Mouse (Mus musculus): ENCODE results near the gene Scfd2.

Gene Scfd2

DNA sequence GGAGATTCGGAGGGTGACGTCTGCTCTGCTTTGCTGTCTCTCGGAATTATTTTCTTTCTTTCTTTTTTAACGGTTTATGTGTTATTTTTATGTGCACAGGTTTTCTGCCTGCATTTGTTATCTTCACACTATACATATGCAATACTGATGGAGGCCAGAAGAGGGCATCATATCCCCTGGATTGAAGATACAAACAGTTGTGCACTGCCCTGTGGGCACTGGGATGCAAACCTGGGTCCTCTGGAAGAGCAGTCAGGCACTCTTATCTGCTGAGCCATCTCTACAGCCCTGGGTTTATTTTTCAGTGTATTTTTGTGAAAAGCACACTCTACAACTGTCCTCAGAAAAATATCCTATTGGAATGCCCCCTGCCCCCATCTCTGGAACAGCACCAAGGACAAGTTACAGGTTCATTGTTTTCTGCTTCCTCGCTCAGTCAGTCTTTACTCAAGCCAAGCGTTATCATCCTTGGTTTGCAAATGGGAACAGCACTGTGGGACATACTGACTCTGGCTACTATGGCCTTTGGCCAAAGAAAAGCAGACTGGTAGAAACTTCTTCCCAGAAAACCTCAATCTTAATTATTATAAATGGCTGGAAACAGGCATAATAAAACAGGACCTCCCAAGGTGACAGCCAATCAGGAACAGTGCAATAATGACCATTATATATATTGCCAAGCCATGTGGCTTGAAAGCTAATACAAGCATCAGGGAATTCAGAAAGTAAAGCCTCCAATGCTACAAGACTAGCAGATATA, 75.9 kb downstream of the Scfd2 start:
- DNase-seq, result peak; percentile 35

DNA sequence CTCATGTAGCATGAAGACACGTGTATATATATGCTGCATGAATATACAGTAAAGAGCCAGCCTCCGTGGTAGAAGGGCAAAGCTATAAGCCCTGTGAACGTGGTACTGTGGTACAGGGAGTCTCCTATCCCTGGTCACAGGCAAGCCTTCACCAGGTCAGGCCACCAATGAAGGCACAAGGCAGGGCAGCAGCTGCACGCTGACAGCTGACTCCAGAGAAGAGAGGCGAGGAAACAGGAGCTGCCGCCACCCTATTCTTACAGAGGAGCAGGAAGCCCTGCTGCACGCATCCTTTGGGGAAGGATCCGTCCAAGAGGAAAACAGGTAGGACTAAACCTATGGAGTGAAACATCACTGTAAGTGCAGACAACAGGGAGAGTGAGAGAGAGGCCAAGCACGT, 76.5 kb downstream of the Scfd2 start:
- DNase-seq, result no peak

DNA sequence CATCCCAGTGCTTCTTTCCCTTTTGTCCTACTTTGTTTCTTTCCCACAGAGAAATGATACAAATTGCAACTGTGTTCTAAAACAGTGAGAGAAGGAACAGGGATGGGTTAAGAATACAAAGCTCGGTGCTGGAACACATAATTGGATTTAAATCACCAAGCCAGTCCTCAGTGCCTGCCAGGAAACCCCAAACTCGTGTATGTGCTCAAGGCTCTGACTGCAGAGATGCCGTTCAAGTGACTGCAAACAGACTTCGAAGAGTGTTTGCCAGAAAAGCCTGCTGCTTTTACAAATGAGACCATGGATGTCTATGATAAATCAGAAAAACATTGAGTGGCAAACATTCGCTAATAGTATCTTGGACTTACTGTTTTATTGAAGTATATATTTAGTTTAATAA, 80.6 kb downstream of the Scfd2 start:
- no peak for DNase-seq

DNA sequence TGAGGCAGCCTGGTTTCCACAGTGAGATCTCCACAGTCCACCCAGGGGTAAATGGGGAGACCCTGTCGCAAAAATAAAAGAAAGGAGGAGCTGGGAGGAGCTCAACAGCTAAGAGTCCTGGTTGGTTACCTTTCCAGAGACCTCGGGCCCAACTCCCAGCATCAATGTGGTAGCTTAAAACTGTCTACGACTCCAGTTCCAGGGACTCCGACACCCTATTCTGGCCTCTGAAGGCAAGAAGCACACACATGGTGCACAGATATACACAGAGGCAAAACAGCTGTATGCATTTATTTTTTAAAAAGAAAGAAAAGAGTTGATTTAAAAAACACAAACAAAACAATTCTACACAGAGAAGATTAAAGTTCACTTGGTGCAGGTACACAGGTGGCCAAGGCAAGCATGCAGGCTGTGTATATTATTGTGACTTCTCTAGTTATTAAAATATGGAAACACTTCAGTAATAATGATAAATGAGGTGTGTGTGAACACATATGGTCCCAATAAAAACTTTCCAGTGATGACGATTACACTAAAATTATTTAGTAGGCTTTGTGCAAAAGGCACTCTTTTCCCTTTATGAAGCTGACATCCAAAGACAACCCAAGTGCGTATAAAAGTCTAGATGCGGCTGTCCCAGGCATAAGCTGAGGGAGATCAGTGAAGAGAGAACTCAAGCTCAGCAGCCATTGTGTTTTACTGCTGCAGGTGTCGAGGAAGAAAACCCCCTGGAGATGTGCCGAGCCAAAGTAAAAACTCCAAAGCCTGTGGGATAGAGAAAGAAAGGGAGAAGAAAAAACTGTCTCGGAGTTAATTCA, 83.8 kb downstream of the Scfd2 start:
- DNase-seq, result no peak

DNA sequence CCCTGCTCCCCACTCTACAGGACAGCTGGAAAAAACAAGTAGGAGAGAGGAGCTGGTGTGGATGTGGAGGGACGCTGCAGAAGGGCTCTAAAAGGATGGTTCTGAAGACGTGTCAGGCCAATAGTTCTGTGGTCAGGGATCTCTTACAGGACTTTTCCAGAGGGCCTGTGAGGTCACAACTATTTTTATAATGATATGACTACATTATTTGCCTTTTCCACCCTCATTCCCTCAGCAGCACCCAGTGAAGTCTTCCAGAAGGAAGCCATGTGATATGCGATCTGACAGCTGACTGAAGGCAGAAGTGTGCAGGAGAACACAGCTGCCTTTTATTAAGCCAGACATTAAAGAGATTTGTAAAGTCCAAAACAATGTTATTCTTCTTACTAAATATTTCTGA, 85.7 kb downstream of the Scfd2 start:
- no peak for DNase-seq

DNA sequence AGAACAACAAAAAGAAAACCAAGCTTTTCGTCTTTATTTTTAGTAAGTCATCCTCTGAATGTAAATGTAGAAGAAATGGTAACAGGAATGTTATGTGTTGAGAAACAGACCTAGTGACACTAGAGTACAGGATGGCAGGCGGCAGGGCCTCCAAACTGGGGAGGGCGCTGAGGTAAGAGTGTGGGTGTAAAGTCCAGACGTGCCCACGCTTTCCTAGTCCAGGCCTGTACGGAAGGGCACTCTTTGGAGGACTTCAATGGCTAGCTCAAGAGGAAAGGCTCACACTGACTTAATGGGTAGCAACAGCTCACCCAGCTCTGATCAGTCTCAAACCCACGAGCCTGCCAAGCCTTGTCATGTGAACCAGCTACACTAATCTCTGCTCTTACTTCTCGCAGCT, 93.2 kb downstream of the Scfd2 start:
- no peak for DNase-seq

DNA sequence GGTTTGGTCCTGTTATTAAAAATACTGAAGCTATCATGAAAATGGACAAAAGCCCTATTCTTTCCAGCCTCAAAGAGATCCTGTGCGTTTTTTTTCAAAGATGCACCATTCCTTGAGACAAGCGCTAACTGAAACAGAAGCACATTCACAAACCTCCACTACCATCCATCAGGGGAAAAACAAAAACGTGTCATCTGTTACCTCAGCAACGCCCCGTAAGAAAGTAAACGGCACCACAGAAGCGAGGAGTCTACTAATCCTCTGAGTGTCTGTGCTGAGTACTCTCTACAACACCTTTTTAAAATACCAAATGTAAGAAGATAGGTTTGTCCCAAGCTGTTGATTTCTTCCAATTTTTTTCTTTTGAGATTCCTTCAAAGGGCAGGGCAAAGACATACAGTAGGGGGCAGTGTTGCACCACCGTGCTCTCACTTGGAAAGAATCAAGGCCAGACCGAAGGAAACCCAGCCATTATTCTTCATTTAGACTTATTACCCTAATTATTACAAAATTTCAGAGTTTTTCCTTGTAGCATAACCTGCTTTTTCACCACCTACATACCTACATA, 97.9 kb downstream of the Scfd2 start:
- DNase-seq, result peak; percentile 90

DNA sequence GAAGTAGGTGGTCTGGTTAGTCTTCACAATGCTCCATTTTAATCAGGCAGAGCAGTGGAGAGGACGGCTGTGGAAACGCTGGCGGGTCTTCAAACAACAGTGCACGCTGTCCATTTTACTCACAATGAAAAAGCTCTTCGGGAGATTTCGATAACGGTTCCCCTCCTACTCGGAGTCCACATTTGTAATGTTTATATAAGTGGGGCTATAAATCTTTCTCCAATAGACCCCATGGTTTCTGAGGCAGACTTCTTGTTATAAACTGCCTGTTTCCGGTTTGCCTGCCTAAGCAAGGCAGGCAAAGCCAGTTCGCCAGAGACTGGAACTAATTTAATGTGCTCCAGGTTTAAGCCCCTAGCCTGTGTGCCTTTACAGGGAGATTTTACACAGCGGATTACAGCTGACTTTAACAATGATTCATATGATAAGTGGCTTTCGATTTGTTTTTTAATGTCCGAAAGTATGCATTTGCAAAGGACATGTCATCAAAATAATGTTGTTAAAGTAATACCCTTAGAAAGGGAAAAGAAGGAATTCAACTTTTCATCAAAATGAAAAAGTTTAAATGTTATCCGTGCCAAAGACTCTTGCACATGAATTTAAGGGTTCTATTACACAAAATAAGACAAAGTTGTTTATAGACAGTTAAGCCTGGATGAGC, 98.5 kb downstream of the Scfd2 start:
- DNase-seq, result no peak

DNA sequence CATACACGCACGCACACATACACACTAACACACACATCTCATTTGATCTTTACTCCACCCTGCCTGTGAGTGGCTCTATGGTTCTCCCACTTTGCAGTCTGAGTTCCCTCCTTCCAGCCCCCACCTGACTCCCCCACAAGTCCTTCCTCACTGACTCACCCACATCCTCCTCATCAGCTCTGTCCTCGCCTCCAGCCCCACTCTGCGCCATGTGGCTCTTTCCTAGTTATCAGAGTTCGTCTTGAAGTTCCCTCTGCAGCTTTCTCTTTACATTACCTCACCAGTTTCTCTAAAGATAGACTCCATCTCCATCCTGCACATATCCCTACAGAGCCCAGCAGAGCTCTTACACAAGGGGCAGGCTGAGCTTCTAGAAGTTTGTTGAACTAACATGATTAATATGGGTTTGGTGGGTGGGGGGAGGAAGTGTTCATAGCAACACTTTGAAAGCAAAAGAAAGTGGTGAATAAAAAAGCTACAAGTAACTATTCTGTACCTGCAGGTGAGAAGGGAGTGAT, 110.9 kb downstream of the Scfd2 start:
- no peak for DNase-seq

DNA sequence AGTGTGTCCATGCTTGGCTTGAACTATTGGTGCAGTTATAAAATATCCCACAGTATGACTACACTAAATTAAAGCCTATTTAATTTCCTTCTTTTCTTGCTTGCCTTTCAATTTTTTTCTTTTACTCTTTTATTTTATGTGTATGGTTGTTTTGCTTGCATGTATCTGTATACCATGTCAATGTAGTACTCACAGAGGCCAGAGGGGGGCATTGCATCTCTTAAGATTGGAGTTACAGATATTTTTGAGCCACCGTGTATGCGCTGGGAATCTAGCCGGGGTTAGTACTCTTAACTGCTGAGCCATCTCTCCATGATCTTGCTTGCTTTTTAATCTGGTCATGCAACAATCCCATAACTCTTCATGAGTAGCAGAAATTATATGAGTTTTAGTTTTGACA, 119.0 kb downstream of the Scfd2 start:
- no peak for DNase-seq

DNA sequence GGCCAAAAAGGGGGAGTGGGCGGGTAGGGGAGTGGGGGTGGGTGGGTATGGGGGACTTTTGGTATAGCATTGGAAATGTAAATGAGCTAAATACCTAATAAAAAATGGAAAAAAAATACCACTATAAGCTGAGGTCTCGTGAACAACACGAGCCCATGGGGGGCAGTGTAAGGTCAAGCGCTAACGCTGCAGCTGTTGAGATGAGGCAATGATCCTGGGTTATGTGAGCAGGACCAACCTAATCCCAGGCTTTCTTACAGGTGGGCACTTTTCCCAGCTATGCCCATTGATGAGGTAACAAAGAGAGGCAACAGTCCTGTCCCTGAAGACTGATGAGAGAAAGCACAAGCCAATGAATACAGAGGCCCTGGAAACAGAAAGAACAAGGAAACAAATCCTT, 126.7 kb downstream of the Scfd2 start:
- no peak for DNase-seq

DNA sequence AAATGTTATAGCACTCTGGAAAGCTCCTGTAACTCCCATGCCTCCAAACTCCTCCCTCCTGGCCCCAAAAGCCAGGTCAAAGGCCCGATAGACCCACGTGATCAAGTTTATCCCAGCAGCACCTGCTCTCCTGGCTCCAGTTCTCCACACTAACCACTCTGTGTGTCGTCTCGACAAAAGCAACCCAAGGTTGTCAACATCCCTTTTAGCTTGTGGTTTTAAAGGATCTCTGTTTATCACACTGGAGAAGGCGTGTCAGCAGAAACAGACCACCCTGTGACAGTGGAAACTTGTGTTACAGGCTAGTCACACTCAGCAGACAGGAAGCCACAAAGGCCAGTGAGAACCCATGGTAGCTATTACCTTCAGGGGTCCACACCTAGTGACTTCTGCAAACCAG, 127.5 kb downstream of the Scfd2 start:
- DNase-seq, result no peak

DNA sequence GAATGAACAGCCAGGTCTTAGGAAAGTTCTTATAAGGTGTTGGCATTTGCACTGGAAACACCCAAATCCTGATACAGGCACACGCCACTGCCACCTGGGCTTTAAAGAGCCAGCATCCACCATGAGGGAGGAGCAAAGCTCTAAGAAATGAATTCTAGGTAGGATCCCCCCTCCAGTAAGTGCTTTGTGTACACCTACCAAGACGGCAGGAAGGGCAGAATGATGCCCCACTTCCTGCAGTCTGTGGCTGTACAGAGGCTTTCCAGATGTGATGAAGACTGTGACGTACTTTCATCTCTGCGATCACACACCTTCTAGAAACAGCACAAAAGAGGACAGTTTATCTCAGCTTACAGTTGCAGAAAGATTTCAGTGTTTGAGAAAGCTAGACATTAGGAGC, 128.9 kb downstream of the Scfd2 start:
- DNase-seq, result no peak

DNA sequence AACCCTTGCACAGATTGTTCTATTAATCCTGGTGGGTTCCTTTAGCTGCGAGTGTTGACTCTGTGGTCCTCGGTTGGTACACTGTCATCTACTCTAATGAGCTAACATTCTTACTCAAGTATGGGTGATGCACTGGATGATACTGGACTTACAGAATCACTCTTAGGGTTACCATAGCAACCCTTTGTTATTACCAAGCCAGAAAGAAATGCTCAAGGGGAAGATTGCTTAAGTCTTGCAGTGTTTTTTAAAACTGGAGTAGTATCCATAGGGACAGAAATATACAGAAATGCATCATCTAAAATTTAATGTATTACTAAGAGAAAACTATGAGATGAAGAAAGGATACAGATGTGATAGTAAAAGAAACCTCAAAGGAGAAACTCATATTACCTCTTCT, 139.8 kb downstream of the Scfd2 start:
- no peak for DNase-seq

DNA sequence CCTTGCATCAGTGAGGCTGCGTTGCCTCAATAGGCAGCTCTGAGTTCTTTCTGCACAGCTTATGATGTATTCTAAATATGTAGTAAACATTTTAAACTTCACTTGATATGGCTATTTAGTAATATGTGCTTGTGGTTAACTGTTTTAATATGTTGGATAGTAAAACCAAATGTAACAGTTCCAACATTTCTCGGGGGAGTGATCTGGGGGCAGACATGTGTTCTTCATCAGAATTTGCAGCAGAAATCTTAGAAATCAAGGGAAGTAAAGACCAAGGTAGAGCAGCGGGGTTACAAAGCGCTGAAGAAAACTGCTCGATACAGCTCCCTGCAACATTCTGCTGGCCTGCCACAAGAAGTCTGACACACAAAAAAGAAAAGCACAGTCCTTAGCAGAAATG, 140.2 kb downstream of the Scfd2 start:
- DNase-seq, result no peak

DNA sequence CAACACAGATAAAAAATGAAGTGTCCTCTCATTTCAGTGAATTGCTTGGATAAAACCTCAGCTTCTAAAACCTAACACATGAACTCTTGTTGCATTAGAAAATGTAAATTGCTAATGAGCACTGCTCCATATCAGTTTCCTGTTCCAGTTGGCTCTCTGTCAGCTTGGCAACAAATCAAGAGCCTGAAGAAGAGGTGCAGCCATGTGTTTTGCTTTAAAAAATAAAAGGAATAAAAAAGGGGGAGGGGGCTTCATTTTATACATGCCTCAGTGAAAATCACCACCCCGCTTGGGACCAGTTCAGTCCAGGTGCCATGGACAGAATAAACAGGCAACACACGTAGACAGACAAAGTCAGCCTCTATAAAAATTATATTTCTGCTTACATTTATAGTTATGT, 142.7 kb downstream of the Scfd2 start:
- DNase-seq, result peak; percentile 64

DNA sequence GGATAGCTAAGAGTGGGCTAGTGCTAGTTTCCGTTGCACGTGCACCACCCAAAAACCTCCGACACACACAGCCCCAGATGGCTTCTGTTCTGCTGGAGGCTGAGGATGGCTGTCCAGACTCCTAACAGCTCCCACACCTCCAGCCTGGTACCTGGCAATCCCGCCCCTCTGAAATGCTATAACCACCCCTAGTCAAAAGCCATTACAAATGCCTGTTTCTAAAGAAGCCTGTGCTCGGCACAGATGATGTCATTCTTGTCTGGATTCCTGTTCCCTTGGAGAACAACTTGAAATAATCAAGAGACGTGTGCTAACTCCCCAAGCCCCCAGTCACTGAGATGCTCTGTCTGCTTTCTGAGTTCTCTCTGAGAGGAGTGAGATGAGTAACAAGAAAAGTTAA, 143.5 kb downstream of the Scfd2 start:
- DNase-seq, result no peak

DNA sequence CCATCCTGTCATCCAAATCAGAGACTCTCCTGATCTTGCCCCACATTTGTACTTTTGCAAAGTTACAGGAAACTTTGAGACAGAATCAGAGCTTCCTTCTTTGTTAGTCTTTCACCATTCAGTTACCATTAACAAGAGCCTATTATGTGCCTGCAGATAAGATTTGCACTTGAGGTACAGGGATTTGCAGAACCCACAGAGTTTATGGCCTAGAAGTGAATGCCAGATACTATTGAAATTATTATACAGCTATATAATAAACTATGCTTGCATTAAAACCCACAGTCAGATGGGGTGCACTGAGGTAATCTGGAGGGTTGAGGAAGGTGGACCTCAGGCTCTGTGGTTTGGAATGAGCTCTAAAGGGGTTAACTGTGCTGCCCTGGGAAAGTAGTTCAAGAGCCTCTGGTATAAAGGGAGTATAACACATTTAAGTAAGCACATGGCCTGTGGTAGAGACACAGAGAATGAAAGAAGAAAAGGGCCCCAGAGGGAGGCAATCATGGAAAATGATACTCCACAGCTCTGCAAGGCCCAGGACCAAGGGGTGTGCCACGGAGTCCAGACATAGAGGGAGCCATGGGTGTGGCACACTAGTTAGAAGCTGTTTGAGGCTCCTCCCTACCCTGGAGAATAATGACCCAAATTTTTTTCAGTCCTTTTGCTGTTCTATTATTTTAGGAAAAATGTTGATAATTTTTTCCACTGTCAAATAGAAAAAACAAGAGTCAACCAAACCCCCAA, 144.2 kb downstream of the Scfd2 start:
- no peak for DNase-seq

DNA sequence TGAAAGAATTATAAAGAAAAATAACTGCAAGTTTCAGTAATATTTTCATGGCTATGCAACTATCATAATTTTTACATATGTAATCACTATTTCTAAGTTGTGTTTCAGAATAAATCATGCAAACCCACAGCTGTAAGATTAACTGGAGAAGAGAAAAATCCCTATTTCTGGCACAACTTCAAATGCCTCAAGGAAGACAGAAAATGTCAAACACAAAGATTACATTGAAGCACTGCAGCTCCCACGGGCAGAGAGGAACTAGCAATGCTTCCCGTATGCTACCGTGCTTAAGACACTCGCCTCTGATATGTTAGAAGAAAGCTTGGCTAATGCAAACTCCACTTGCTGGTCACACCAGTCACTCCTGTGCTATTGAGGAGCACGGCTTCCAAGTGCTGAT, 151.5 kb downstream of the Scfd2 start:
- DNase-seq, result no peak

DNA sequence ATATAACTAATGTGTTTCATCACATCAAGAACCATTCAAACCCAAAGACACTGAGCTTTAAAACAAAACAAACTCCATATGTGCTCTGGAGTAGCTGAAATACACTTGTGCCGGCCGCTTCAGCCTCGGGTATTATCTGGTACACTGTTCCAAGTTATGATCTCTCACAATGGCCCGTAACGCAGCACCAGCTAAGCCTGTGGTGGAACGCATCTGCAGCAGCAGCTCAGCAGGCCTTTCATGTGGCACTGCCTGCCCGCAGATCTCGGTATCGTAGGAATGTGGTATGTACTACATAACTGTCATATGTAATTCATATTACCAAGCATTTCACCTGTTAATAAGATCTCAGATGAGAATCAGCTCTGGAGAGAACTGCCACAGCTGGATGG, 164.9 kb downstream of the Scfd2 start:
- DNase-seq, result no peak

DNA sequence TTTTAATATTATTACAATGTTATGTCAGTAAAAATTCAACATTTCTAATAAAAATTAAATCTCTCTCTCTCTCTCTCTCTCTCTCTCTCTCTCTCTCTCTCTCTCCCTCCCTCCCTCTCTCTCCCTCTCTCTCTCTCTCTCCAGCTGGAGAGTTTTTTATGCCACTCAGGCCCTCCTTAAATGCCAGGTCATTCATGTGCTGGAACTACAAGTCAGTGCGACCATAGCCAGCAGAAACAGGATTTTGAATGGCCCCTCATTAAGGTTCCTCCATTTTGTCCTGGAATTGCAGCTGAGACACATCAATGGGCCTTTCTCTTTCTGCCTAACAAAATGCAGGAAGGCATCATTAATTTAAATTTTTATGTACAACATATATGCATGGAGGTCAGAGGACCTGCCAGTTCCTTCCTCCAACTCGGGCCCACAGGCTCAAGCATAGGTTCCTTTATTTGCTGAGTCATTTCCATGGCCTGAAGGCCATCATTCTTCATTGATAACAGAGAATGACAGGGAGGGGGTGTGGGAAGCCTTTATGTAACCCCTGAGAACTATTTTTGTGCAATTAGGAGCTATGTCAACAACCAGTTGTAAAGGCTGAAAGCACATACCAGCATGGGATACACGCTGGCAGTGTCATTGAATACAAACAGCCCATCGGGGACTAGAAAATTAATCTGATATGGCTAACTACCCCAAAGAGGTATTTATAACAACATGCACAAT, 165.4 kb downstream of the Scfd2 start:
- DNase-seq, result no peak

DNA sequence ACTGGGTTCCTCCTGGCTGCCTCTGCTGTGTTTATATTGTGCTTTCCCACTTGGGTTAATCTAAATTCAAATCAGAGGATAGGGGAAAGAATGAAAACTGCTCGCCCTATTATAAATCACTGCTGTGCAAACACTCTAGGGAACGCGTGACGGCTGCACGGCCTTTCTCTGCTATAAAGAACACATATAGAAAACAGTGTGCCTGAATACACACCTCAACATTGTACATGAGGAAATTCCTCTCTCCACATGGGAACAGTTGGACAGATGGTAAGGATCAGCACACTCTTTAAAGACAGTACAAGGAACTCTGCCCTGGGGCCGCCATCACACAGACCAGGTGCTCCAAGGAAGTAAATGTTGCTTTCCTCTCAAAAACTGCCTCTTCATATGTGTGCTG, 166.2 kb downstream of the Scfd2 start:
- no peak for DNase-seq
